ENCODE assay signal across 12 mouse cellular contexts in genomic region chr1:162625229-162625628, GRCm38 (mm10). TPM values are rescaled to one million over a fixed set of nuclear protein-coding genes. Genes with fewer than 3 reads are reported as not detected.
A peak's percentile ranks its signal among the peaks of the same experiment; 100 is the strongest.
DNase-seq lines count a peak whose midpoint lies in the region; ATAC-seq and TF ChIP-seq lines count a peak whose summit lies in the region.
"Had no signal": no experiment of that assay in that cellular context is flagged by ENCODE, and none has a peak within 500 bp of the region (broad histone marks: within the 10 kb centered on the region; RNA-seq: fewer than 3 reads in every experiment).

No protein-coding gene starts in this region.

- H3K4me3 ChIP-seq in layer of hippocampus, adult 2 months, result no peak overlapping the region
- H3K4me3 ChIP-seq: erythroblast, embryonic 14.5 days; midbrain, embryonic 12.5 days had no signal

- DNase-seq in heart, adult 8-10 months (ENCODE audit: low spot score), result peak; percentile 13
- no peak for DNase-seq in heart, adult 9 months (ENCODE audit: low spot score in 2 of 2)
- DNase-seq in induced T-regulatory cell, adult 2 months (ENCODE audit: low read depth), result peak; percentile 25
- peak; percentile 40 for DNase-seq in skeletal muscle tissue, adult 2 months (ENCODE audit: low read depth, low spot score)
- DNase-seq in layer of hippocampus, adult 2 months (ENCODE audit: low spot score in 2 of 2), result no peak
- no peak for DNase-seq in kidney, adult 9 months
- no peak for DNase-seq in urinary bladder, adult 2 months (ENCODE audit: low spot score)

- no peak; the same call in 1 of the 2 replicates for TF ChIP-seq CTCF in layer of hippocampus, adult 2 months (conservative IDR thresholded peaks at IDR 0.05)

- peak; percentile 41 for ATAC-seq in CD4-positive, CD25-positive, alpha-beta regulatory T cell, adult 4 months

- no peak overlapping the region for H3K27ac ChIP-seq in layer of hippocampus, adult 2 months
- H3K27ac ChIP-seq: midbrain, embryonic 12.5 days had no signal

RNA-seq across cellular contexts. Expression of gene Myoc, which starts 13.7 kb away (rescaled TPM):
- 1 to 10 TPM; 2.8 to 3.9 (median 3.4) TPM for total RNA-seq in heart, adult 8-10 months (2022)
- polyA plus RNA-seq in CD4-positive, CD25-positive, alpha-beta regulatory T cell, adult 4 months (2017; shearing (Covaris generic)), result not detected
- total RNA-seq in layer of hippocampus, adult 2 months (2021), result 1 to 10 TPM; 4.1 TPM
- 16.3 and 17.1 TPM in 2 replicates for polyA plus RNA-seq in urinary bladder, adult 2 months (2012; rRNA removed)
- polyA plus RNA-seq: erythroblast, embryonic 14.5 days; midbrain, embryonic 12.5 days had no signal

RNA-seq across cellular contexts. Expression of gene Myocos, which starts 32.8 kb away (rescaled TPM):
- total RNA-seq in heart, adult 8-10 months (2022), result not detected
- not detected for polyA plus RNA-seq in CD4-positive, CD25-positive, alpha-beta regulatory T cell, adult 4 months (2017; shearing (Covaris generic))
- not detected for total RNA-seq in layer of hippocampus, adult 2 months (2021)
- not detected in 2 replicates for polyA plus RNA-seq in urinary bladder, adult 2 months (2012; rRNA removed)
- total RNA-seq: heart, postnatal 10 days; left cerebral cortex, adult 18-20 months had no signal
- polyA plus RNA-seq: erythroblast, embryonic 14.5 days; midbrain, embryonic 12.5 days had no signal

RNA-seq across cellular contexts. Expression of gene Vamp4, which starts 54.9 kb away (rescaled TPM):
- 10 to 100 TPM; 20.9 to 25.3 (median 24.1) TPM for total RNA-seq in heart, adult 8-10 months (2022)
- polyA plus RNA-seq in CD4-positive, CD25-positive, alpha-beta regulatory T cell, adult 4 months (2017; shearing (Covaris generic)), result 100 to 1,000 TPM in 1 of 2 experiments, 10 to 100 TPM in 1; 91.3 to 111 TPM
- 100 to 1,000 TPM; 102 to 103 TPM for total RNA-seq in layer of hippocampus, adult 2 months (2021)
- polyA plus RNA-seq in urinary bladder, adult 2 months (2012; rRNA removed), result 31.9 and 33.5 TPM in 2 replicates

Comparison
In these comparisons a context has a peak if more than half of its experiments do, and no peak if none do; other contexts are left out.
1. DNase-seq: peak in heart, adult 8-10 months (single experiment), induced T-regulatory cell, adult 2 months (single experiment) and skeletal muscle tissue, adult 2 months (single experiment); none in heart, adult 9 months (0 of 2), layer of hippocampus, adult 2 months (0 of 2), kidney, adult 9 months (single experiment) and urinary bladder, adult 2 months (single experiment).